Mouse (Mus musculus): ENCODE measurements around the gene Arpc5l. TPM values are rescaled to one million over a fixed set of nuclear protein-coding genes. Genes with fewer than 3 reads are reported as not detected.

Gene Arpc5l
- polyA plus RNA-seq, 1 experiment from 2014 or later, result 68.3 TPM

DNA sequence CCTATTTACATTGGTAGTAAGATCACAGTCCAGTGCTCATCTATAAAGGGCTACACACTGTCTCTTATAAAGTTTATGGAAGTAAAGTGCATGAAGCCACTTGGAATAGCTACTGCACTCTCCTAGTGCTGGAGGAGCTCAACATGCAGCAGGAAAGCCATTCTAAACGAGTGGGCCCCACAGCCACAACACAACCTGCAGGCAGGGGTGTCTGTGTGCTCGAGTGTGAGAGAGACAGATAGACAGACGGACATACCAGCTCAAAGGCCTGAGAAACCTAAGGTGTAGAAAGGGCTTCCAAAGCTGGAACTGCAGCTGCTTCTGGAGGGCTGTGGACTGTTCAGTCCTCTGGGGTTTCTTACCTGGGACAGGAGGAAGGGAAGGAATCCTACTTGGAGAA lies 11.4 kb downstream of the Arpc5l start:
- ATAC-seq, result no peak
- no peak overlapping the region for H3K27ac ChIP-seq (ENCODE audit: low read depth, low read length)
- H3K4me2 ChIP-seq (replicated peaks; ENCODE audit: low read depth), result no peak overlapping the region
- 73% methylated on average over 3 of the region's 3 CpGs for WGBS
- no peak overlapping the region for H3K4me3 ChIP-seq (ENCODE audit: low read depth, low read length)
- no peak overlapping the region for H3K9ac ChIP-seq (ENCODE audit: low read depth, low read length)
- H3K9me3 ChIP-seq (ENCODE audit: control insufficient read depth), result no peaks in the 10 kb centered on the region
- no peaks in the 10 kb centered on the region for H3K27me3 ChIP-seq (replicated peaks; ENCODE audit: control insufficient read depth, insufficient read depth, low read length)
- H3K4me1 ChIP-seq (replicated peaks; ENCODE audit: control insufficient read depth, insufficient read depth, low read length), result no peaks in the 10 kb centered on the region
- H3K36me3 ChIP-seq (ENCODE audit: control insufficient read depth, insufficient read depth), result peaks cover 82% of the 10 kb centered on the region
- TF ChIP-seq CTCF (IDR thresholded peaks at IDR 0.05; ENCODE audit: low read depth), result no peak

DNA sequence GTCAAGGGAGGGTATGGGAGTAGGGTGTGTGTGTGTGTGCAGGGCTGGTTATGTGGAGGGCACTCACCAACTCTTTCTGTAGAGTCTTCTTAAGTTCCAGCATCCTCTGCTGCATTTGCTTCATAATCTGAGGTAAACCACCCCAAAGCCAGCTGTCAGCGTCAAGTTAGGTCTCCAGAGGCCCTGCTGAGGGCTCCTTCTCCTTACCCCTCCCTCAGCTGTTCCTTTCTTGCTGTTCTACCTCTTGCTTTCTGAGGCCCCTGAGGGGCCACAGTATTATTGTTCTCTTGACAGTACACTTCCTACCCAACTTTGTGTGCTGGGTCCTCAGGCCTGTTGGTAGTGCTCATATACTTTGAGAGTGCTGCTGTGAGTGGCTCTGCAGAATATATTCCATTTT lies 14.9 kb downstream of the Arpc5l start:
- Histone ChIP-seq H3K9ac (ENCODE audit: low read depth, low read length) (no peak overlapping the region), H3K27ac (ENCODE audit: low read depth, low read length) (no peak overlapping the region), H3K4me1 (replicated peaks; ENCODE audit: control insufficient read depth, insufficient read depth, low read length) (no peaks in the 10 kb centered on the region), H3K9me3 (ENCODE audit: control insufficient read depth) (no peaks in the 10 kb centered on the region), H3K4me2 (replicated peaks; ENCODE audit: low read depth) (no peak overlapping the region), H3K36me3 (ENCODE audit: control insufficient read depth, insufficient read depth) (peaks cover 83% of the 10 kb centered on the region), H3K27me3 (replicated peaks; ENCODE audit: control insufficient read depth, insufficient read depth, low read length) (no peaks in the 10 kb centered on the region), H3K4me3 (ENCODE audit: low read depth, low read length) (no peak overlapping the region)
- no peak for TF ChIP-seq CTCF (IDR thresholded peaks at IDR 0.05; ENCODE audit: low read depth)
- 100% methylated on average over 1 of the region's 1 CpGs for WGBS
- ATAC-seq, result no peak

DNA sequence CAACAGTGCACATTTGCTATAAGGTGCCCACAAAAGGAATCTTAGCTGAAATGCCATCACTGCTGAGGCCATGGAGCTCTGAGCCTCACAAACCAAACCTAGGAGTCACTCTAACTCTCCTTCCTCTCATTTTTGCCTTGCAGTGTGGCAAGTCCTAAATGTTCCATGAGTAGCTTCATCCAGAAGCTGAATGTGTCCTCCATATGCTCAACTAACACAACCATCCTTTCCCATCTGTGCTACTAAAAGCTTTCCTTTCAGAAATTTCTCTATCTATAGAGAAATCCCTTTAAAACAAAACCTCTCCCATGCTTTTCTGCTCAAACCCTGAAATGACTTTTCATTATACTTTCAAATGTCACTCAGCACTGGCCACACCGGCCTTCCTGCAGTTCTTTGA lies 26.5 kb downstream of the Arpc5l start:
- 94% methylated on average over 1 of the region's 1 CpGs for WGBS
- no peak overlapping the region for H3K9ac ChIP-seq (ENCODE audit: low read depth, low read length)
- H3K4me2 ChIP-seq (replicated peaks; ENCODE audit: low read depth), result no peak overlapping the region
- TF ChIP-seq CTCF (IDR thresholded peaks at IDR 0.05; ENCODE audit: low read depth), result no peak
- H3K9me3 ChIP-seq (ENCODE audit: control insufficient read depth), result no peaks in the 10 kb centered on the region
- H3K27me3 ChIP-seq (replicated peaks; ENCODE audit: control insufficient read depth, insufficient read depth, low read length), result no peaks in the 10 kb centered on the region
- H3K4me1 ChIP-seq (replicated peaks; ENCODE audit: control insufficient read depth, insufficient read depth, low read length), result no peaks in the 10 kb centered on the region
- peaks cover 69% of the 10 kb centered on the region for H3K36me3 ChIP-seq (ENCODE audit: control insufficient read depth, insufficient read depth)
- no peak overlapping the region for H3K4me3 ChIP-seq (ENCODE audit: low read depth, low read length)
- no peak overlapping the region for H3K27ac ChIP-seq (ENCODE audit: low read depth, low read length)
- no peak for ATAC-seq

GRCm38 (mm10) chr2:39040215-39040614 lies 35.1 kb downstream of the Arpc5l start:
- peaks cover 66% of the 10 kb centered on the region for H3K36me3 ChIP-seq (ENCODE audit: control insufficient read depth, insufficient read depth)

DNA sequence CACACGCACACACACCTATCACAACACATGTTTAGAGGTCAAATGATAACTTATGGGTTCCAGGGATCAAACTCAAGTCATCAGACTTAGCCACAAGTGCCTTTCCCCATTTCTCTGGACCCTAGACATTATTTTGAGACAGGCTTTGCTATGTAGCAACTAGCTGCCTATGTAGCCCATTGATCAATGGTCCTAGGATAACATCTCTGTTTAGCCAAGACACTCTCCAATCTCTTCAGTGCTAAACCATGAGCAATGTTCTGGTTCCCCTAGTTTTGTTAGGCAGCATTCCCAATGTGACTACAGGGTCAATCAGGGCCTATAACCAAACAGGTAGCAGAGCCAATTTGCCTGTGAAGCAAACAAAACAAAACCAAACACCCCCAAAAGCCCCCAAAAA lies 43.4 kb downstream of the Arpc5l start:
- Histone ChIP-seq H3K4me2 (replicated peaks; ENCODE audit: low read depth) (no peak overlapping the region), H3K27ac (ENCODE audit: low read depth, low read length) (no peak overlapping the region), H3K36me3 (ENCODE audit: control insufficient read depth, insufficient read depth) (peaks cover 71% of the 10 kb centered on the region), H3K9ac (ENCODE audit: low read depth, low read length) (no peak overlapping the region), H3K27me3 (replicated peaks; ENCODE audit: control insufficient read depth, insufficient read depth, low read length) (no peaks in the 10 kb centered on the region), H3K4me3 (ENCODE audit: low read depth, low read length) (no peak overlapping the region), H3K4me1 (replicated peaks; ENCODE audit: control insufficient read depth, insufficient read depth, low read length) (no peaks in the 10 kb centered on the region), H3K9me3 (ENCODE audit: control insufficient read depth) (no peaks in the 10 kb centered on the region)
- no peak for TF ChIP-seq CTCF (IDR thresholded peaks at IDR 0.05; ENCODE audit: low read depth)
- ATAC-seq, result no peak
- 97% methylated on average over 1 of the region's 1 CpGs for WGBS

More at GRCm38 (mm10) chr2:39040215-39040614, 35.1 kb downstream of the Arpc5l start:
- 93% methylated on average over 1 of the region's 1 CpGs for WGBS
- TF ChIP-seq CTCF (IDR thresholded peaks at IDR 0.05; ENCODE audit: low read depth), result no peak
- Histone ChIP-seq H3K27me3 (replicated peaks; ENCODE audit: control insufficient read depth, insufficient read depth, low read length) (no peaks in the 10 kb centered on the region), H3K9me3 (ENCODE audit: control insufficient read depth) (no peaks in the 10 kb centered on the region), H3K4me2 (replicated peaks; ENCODE audit: low read depth) (no peak overlapping the region), H3K27ac (ENCODE audit: low read depth, low read length) (no peak overlapping the region), H3K9ac (ENCODE audit: low read depth, low read length) (no peak overlapping the region), H3K4me1 (replicated peaks; ENCODE audit: control insufficient read depth, insufficient read depth, low read length) (no peaks in the 10 kb centered on the region), H3K4me3 (ENCODE audit: low read depth, low read length) (no peak overlapping the region)
- no peak for ATAC-seq

- TF ChIP-seq CTCF (IDR thresholded peaks at IDR 0.05; ENCODE audit: low read depth), result no peak
- Histone ChIP-seq H3K4me1 (replicated peaks; ENCODE audit: control insufficient read depth, insufficient read depth, low read length) (no peaks in the 10 kb centered on the region), H3K36me3 (ENCODE audit: control insufficient read depth, insufficient read depth) (peaks cover 10% of the 10 kb centered on the region), H3K9ac (ENCODE audit: low read depth, low read length) (peak overlapping the region; percentile 93), H3K4me3 (ENCODE audit: low read depth, low read length) (peak overlapping the region; percentile 93), H3K4me2 (replicated peaks; ENCODE audit: low read depth) (peak overlapping the region; percentile 94), H3K27me3 (replicated peaks; ENCODE audit: control insufficient read depth, insufficient read depth, low read length) (no peaks in the 10 kb centered on the region), H3K27ac (ENCODE audit: low read depth, low read length) (peak overlapping the region; percentile 95), H3K9me3 (ENCODE audit: control insufficient read depth) (no peaks in the 10 kb centered on the region)
- 2% methylated on average over 25 of the region's 25 CpGs for WGBS
- peak; percentile 66 for ATAC-seq
Measured at GRCm38 (mm10) chr2:39064687-39065399, 59.7 kb downstream of the Arpc5l start.

Other genes starting within 250 kb of the Arpc5l start
- gene Nr6a1, start 77.7 kb upstream of the Arpc5l start, polyA plus RNA-seq (2015; fragmentation: Nextera tagmentation; extraction: Ambion mirVana), result 1.6 and 1.7 TPM in 2 replicates
- 1.2 and 1.5 TPM in 2 replicates for gene Olfml2a, start 73.4 kb upstream of the Arpc5l start, polyA plus RNA-seq (2015; fragmentation: Nextera tagmentation; extraction: Ambion mirVana)
- 0.47 and 0.78 TPM in 2 replicates for gene Wdr38, start 7.9 kb upstream of the Arpc5l start, polyA plus RNA-seq (2015; fragmentation: Nextera tagmentation; extraction: Ambion mirVana)
- gene Rpl35, start 276 bp downstream of the Arpc5l start, polyA plus RNA-seq (2015; fragmentation: Nextera tagmentation; extraction: Ambion mirVana), result 585 and 607 TPM in 2 replicates
- 26.7 and 31.5 TPM in 2 replicates for gene Golga1, start 60.2 kb downstream of the Arpc5l start, polyA plus RNA-seq (2015; fragmentation: Nextera tagmentation; extraction: Ambion mirVana)
- 3.2 and 4.3 TPM in 2 replicates for gene Scai, start 185.4 kb downstream of the Arpc5l start, polyA plus RNA-seq (2015; fragmentation: Nextera tagmentation; extraction: Ambion mirVana)
- gene Ppp6c, start 221.1 kb downstream of the Arpc5l start, polyA plus RNA-seq (2015; fragmentation: Nextera tagmentation; extraction: Ambion mirVana), result 53.6 and 54.5 TPM in 2 replicates